Mouse (Mus musculus): Measurements from ENCODE around the gene Tomm40.

The Tomm40 gene

DNA sequence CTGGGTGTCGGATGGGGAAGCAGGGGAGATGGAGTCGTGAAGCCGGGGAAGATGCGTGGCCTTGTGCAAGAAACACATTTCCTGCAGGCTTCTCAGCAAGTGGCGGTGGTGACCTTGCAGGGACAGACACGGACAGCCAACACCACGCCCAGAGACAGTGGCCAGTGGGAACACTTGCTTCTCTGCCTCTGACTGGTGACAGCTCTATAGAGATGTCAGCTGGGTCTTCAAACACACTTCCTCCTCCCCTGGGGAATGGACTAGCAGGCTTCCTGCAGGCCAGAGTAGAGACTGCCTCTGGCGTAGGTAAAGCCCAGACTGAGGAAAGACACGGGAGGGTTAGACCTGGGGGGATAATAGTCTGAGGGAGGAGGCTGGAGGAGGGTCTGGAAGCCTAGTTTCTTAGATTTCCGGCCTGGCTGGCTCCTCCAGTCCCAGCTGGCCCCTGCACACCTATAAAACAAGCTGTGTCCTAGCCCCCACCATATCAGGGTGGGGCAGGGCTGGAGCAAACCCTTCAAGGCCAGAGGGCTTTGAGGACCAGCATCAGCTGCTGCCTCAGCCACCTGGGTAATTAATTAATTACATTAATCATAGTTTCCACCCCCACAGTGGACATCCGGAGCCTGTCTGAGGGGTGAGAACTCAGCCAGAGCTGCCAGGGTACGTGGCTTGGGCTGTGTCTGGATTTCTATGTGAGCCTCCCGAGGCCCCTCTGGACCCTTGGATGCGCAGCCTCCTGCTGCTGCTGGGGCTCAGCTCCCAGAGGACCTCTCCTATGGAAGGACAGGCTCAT is 29.6 kb upstream of the Tomm40 start:
- in situ Hi-C loops (cut with MboI): no loop called here

DNA sequence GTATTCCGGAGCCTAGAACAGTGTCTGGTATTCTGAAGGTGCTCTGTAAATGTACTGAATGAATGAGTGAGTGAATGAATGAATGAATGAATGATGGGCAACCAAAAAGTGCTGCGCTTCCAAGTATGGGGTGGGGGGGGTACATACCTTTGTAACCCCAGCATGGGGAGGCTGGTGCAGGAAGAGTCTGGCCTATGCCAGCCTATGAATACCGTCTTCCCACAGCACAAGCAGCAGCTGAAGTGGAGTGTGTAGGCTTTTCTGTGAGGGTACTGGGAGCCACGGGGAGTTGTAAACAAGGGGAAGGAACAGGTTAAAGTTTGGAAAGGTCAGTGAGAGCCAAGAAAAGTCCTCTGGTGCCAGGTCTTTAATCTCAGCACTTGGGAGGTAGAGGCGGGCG is 28.6 kb upstream of the Tomm40 start:
- in situ Hi-C loops (cut with MboI): no loop called here

DNA sequence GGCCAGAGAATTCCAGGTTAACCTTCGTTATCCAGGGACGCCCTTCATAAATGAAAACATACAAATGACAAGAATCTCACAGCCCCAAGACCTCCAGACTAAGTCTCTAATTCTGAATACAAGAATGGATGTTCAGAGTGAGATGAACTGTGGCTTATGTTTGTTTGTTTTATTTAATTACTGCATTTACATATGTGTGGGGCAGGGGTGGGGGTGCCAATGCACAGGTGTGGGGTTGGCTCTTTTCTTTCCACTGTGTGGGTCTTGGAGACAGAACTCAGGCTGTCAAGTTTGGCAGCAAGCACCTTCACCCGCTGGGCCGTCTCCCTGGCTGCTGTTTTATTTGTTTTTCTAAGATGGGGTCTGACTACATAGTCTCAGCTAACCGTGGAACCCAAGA is 27.2 kb upstream of the Tomm40 start:
- in situ Hi-C loops (cut with MboI): no loop called here

DNA sequence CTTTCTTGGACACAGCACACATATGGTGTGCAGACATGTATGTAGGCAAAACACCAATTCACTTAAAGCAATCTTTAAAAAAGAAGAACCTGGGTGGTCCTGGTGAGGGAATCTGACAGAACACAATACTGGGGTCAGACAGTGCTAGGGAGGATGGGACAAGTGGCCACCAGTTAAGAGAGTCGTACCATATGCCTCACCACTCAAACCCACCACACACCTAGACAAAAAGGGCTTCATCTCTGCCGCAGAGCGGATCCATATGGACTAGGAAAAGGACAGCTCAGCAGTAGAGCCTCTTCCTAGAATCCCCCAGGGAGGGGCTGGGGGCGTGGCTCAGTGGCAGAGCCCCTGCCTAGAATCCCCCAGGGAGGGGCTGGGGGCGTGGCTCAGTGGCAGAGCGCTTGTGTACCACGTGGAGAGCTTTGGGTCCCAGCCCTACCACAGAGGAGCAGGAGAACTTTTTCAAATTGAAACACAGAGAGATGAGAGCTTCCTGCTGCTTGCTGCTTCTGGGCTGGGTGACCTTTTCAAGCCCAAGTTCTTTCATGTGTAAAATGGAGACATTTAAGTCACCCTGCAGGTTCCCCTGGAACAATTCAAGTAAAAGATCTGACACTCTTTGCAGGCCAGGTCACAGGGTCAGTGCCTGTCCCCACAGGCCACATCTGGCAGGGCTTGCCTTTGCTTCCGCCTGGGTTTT is 26.2 kb upstream of the Tomm40 start:
- in situ Hi-C loops (cut with MboI): no loop called here

DNA sequence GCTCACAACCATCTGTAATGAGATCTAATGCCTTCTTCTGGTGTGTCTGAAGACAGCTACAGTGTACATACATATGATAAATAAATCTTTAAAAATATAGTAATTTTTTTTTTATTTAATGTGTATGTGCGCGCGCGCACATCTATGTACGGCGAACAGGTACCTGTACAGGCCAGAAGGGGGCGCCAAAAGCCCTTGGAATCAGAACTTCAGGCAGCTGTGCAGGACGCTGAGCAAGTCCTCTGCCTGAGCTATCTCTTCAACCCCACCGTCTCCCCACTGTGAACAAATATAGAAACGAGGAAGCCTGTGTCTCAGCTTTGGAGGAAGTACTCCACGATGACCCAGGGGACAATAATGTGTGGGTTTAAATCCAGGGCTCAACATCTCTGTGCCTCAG is 25.0 kb upstream of the Tomm40 start:
- in situ Hi-C loops (cut with MboI): no loop called here

DNA sequence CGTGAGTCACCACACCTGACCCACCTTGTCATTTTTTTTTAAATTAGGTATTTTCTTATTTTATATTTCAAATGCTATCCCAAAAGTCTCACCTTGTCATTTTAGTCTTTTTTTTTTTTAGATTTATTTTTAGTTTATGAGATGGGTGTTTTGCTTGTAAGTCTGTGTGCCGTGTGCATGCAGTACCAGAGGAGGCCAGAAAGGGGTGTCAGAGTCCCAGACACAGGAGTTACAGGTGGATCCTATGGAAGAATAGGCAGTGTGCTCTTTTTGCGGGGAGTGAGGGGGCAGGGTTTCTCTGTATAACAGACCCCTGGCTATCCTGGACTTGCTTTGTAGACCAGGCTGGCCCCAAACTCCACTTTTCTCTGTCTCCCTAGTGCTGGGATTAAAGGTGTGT is 23.5 kb upstream of the Tomm40 start:
- in situ Hi-C loops (cut with MboI): no loop called here

DNA sequence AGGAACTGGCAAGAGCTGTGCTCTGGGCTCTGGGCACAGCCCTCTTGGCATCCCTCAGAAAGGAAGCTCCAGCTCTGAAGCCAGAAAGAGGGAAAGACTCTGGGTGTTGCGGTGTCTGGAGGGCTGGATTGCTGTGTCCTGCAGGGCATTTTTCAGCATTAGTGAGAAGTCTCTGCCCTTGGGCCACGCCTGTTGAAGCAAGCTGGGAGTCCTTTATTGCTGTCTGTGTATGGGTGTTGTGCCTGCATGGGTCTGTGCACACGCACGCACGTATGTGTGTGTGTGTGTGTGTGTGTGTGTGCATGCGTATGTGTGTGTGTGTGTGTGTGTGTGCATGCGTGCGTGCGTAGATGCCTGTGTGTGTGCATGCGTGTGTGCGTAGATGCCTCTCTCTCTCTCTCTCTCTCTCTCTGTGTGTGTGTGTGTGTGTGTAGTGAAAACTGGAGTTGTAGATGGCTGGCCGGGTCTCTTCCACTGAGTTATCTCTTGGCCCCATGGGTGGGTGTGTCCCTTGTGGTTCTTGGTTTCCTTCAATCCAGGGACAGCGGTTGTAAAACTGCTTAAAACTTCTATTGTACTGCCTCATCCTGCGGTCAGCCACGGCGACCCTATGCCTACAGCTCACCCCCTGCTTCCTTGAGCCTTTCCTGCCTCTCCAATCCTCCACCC is 21.3 kb upstream of the Tomm40 start:
- in situ Hi-C loops (cut with MboI): no loop called here

DNA sequence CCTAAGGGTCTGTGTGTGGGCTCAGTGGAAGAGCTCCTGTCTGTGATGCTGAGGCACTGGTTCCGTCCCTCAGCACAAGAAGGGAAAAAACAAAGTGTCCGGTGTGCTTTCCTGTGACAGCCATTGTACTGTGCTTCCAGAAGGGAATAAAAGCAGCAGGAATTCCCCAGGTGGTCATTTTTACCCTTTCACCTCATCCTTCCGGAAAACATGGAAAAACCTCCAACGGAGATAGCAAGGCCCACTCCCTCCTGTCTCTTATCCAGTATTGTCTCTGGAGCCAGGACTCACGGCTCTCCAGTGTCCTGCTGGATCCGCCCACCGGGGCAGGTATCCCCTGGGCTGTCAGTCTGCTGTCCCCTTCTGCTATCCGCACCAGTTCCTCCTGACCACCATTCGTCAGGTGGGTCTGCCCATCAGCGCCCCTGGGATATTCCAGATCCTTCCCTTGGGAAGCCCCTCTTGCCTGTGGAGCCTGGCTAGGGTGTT is 19.0 kb upstream of the Tomm40 start:
- in situ Hi-C loops (cut with MboI): no loop called here

DNA sequence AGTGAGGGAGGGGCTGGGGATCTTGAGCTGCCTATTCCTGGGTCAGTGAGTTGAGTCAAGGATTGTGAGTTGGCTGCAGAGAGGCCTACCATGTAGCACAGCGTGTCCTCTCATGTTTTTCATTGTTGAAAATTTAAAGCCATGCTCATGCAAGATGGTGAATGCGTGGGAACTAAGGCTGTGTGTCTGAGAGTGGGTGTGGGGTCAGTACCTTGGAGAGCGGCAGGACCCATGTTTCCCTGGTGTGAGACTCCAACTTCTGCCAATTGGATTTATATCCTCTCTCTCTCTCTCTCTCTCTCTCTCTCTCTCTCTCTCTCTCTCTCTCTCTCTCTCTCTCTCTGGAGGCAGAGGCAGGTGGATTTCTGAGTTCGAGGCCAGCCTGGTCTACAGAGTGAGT is 11.3 kb upstream of the Tomm40 start:
- in situ Hi-C loops (cut with MboI): no loop called here

DNA sequence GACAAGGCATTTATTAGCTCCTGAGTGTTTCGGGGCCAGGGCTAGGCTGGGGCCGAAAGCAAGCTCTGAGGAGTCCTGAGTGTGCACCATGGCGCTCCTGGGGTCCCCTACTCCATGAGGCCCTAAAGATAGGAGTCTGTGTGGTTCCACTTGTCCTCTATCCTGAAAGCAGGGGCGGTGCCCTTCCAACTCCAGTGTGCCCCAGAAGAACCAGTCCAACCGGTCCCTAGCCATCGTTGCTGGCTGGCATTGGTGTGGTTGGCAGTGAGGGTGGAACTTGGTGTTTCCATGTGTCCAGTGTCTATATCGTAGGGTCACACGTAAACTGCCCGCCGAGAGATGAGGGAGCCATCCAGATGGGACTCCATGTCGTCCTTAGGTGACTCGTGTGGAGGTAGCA is 8.9 kb upstream of the Tomm40 start:
- in situ Hi-C loops (cut with MboI): no loop called here

DNA sequence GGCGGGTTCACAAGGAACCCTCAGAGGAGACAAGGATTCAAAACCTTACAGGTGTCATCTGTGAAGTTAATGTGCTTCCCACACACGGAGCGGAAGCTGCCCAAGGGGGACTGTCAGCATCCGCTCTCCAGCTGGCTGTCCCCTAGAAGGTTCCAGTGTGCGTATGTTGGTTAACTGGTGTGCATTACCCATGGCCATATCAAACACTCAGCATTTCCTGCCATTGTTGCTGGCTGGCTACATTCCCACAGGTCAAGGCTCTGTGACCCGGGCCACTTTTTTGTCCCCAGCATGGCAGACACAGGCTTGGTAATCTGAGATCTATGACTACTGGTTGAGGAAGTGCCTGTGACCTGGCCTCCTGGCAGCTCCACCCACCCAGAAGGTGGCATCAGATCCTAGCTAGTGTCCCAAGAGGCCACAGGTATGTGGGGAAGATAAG is 7.5 kb upstream of the Tomm40 start:
- in situ Hi-C loops (cut with MboI): no loop called here

DNA sequence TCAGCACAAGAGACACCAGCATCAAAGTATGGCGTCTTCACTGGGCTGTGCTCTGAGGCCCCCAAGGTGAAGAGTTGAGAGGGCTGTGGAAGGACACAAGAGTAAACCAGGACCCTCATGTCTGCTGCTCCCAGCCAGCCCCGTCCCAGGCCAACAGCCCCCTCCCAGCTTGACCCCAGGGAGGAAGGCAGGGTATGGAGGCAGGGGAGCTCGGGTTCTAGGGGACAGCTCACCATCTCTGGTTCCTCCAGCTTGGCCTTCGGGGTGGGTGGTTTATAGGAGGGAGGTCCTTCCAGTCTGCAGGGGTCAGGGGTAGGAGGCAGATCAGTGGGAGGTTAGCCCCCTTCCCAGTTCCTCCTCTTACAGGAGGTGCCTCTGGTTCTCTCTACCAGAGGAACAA is 4.0 kb upstream of the Tomm40 start:
- in situ Hi-C loops (cut with MboI): loop anchor here (10.0 kb wide), 1 partner anchor 114 kb away; the partner anchor contains the start of gene Clasrp

DNA sequence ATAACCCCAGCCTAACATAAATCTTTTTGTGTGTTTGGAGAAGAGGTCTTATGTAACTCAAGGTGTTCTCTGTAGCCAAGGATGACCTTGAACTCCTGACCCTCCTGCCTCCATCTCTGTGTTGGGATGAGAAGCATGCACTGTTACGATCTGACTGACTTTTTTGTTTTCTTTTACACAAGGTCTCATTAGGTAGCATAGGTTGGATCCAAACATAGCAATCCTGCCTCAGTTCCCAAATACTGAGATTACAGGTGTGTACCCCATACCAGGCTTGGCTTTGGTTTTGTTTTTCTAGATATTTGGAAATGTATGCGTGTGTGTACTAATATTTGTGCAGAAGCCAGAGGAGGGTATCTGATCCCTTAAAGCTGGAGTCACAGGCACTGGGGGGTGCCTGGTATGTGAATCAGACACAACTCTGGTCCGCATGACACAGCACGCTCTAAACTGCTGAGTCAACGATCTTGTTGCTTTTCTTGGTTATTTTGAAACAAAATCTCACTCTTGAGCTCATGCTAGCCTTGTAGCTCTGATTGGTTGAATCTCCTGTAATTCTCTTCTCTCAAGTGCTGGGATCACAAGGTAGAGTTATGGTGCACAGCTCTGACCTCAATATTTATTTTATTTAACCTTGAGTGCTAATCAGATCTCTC is 3.2 kb upstream of the Tomm40 start:
- in situ Hi-C loops (cut with MboI): loop anchor here (10.0 kb wide), 1 partner anchor 114 kb away; the partner anchor contains the start of gene Clasrp

DNA sequence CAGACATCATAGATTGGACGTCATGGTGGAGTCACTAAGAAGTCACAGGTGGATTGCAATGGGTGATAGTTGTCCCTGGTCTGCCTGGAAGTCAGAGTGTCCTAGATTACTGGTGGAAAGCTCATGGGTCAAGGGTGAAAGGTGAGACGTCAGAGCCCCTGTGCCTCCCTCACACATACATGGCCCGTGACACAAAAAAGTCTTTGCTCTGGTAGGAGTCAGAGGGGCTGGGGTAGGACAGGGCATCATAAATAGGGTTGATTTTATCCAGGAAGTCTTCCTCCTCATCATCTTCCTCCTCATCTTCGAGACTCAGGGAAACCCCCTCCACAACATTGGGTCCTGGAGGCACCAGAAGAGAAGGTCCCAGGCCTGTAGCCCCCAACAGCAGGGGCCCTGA is 2.1 kb upstream of the Tomm40 start:
- in situ Hi-C loops (cut with MboI): loop anchor here (10.0 kb wide), 1 partner anchor 113 kb away; the partner anchor contains the start of gene Clasrp

DNA sequence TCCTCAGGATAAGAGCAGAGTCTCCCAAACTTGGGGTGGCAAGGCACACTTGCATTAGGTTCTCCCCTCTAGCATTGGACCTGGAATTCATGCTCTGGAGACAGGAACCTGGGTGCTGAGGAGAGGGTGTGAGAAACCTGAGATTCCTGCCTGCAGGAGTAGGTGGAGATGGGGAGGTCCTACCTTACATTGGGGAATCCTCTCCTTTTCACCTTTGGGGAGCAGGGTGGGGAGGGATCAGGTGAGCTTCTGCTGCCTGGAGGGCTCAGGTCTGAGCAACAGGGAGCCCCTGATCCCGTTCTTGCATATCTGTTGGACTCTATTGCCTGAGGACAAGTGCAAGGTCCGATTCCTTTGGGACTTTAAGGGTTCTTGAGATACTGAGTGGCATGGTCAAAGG is 1.6 kb upstream of the Tomm40 start:
- in situ Hi-C loops (cut with MboI): loop anchor here (10.0 kb wide), 1 partner anchor 112 kb away; the partner anchor contains the start of gene Clasrp

DNA sequence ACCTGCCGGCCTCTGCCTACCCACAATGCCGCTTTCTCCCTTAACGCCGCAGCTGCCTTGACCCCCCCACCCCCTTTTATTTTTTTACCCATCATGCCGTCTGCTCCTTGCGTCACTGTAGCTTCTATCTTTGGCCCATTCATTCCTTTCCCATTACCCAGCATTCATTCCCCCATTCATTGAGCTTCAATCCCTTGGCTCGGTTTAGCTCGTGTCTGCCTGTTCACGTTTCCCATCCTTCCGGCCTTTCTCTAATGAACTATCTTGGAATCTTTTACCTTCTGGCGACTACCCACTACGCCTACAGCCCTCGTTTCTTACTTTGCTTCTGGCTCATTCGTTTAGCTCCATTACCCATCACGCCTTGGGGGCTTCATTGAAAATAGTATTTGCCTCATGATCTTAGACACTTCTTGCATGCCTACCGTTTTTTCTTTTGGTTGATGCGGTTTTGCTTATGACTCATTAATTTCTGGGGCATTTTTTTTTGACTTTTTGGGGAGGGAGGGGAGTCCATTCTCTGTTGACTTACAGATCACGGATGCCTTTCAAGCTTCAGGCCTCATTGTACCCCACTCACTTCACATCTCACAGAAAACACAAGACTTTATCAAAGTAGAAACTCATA is 931 bp upstream of the Tomm40 start:
- in situ Hi-C loops (cut with MboI): loop anchor here (10.0 kb wide), 1 partner anchor 111 kb away; the partner anchor contains the start of gene Clasrp

DNA sequence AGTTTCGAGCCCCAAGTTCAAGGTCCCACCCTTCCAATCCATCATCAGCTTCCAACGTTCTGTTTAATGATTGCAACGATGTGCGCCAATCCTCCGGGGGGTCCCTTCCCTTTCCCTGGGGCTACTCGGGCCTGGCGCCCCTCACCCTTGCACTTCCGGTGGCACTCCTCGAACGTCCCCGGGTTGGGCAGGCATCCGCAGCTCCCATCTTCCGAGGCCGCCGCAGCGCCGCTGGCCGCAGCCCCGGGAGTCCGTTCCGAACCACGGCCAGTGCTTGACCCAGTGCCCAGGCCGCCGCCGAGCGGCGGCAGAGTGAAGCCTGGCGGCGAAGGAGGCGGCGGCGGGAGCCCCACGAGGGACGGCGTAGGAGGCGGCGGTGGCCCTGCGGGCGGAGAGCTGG is 402 bp downstream of the Tomm40 start:
- in situ Hi-C loops (cut with MboI): loop anchor here (5.0 to 10.0 kb wide), 2 partner anchors 48 to 110 kb away; partner anchors contain the start of genes Clasrp and Clptm1

DNA sequence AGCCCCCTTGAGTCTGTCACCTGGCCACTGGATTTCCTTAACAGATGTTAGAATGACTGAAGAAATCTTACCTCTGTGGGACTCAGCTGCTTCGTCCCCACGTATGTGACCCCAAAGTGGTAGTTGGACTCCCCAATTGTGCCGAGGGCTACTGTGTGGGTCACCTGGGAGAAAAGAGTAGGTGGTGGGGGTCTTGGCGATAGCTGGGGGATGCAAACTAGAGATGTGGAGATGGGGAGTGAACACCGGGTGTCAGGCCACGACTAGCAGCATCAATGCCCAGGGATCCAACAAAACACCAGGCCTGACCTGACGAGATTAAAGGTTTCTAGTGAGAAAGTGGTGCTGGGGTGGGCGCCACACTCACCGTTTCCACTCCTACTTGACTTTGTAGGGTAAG is 1.6 kb downstream of the Tomm40 start:
- in situ Hi-C loops (cut with MboI): loop anchor here (5.0 to 10.0 kb wide), 2 partner anchors 46 to 109 kb away; partner anchors contain the start of genes Clasrp and Clptm1

DNA sequence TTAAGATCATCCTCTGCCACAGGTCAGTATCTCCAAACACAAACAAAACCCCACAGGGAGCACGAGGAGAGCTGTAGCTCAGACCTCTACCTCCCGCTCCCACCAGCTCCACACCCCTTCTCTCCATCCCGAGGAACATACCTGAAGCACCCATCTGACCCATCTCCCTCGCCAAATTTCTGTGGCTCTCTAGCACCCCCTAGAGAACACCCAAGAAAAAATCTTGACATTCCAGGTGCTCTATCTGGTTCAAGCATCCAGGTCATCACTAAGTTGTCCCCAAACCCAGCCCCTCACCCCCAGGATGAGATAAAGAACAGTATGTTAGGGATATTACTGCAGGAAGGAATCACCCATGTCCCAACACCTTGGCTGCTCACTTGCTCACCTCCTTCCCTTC is 2.0 kb downstream of the Tomm40 start:
- in situ Hi-C loops (cut with MboI): loop anchor here (5.0 to 10.0 kb wide), 2 partner anchors 46 to 108 kb away; partner anchors contain the start of genes Clasrp and Clptm1

DNA sequence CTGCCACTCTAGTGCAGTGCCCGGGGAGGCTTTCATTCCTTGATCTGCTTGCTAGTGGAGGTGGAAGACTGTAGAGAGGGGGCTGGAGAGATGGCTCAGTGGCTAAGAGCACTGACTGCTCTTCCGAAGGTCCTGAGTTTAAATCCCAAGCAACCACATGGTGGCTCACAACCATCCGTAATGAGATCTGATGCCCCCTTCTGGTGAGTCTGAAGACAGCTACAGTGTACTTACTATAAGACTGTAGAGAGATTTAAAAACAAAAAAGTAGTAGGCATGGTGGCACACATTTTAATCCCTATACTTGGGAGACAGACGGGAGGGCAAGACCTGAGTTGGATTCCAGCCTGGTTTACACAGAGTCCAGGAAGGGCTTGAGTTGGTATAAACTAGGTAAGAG is 2.8 kb downstream of the Tomm40 start:
- in situ Hi-C loops (cut with MboI): loop anchor here (5.0 to 10.0 kb wide), 2 partner anchors 45 to 108 kb away; partner anchors contain the start of genes Clasrp and Clptm1

DNA sequence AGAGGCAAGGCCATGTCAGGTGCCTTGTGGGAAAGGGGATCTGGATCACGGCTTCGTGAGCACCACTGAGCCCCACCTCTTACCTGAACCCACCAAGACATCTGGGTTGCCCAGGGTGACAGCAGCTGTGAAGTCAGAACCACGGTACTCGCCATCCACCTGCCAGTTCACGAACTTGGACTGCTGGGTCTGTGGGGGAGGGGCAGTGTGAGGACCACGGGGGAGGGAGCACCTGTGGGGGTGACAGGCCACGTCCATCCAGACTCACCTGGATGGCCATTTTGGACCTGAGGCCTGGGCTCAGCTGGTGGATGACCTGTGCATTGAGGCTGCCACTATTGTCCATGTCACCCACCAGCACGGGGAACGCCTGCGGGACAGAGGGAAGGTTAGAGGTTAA is 4.6 kb downstream of the Tomm40 start:
- in situ Hi-C loops (cut with MboI): loop anchor here (5.0 to 10.0 kb wide), 2 partner anchors 43 to 106 kb away; partner anchors contain the start of genes Clasrp and Clptm1
